Mouse (Mus musculus) midbrain, embryonic 14.5 days (tissue): Measurements from ENCODE around the gene Col18a1. TPM values are rescaled to one million over a fixed set of nuclear protein-coding genes. Genes with fewer than 3 reads are reported as not detected.

ENCODE experiments used
- ATAC-seq: fragments of 200-750 bp; cut with Nextera tagmentation; 2 replicates; pipeline ENCODE4 v1.8.0; 2017; ENCODE audit warnings: moderate number of reproducible peaks, moderate library complexity; ENCODE audit not compliant: low FRiP score, low TSS enrichment
- DNase-seq: peaks from one replicate; pipeline ENCODE4 v3.0.0-alpha.2; 2015
- H3K27ac ChIP-seq: fragments of 300-500 bp; sonication (generic); replicated peaks from 2 replicates; pipeline ENCODE4 v1.5.1; 2014; ENCODE audit warnings: mild to moderate bottlenecking, low read depth, low read length, moderate library complexity
- H3K27me3 ChIP-seq: fragments of 300-500 bp; sonication (generic); 2 replicates; pipeline ENCODE4 v1.6.1; 2014; ENCODE audit warnings: low read length, control low read depth, mixed read lengths; ENCODE audit not compliant: control insufficient read depth, insufficient read depth
- H3K36me3 ChIP-seq: fragments of 300-500 bp; sonication (generic); 2 replicates; pipeline ENCODE4 v1.6.1; 2014; ENCODE audit warnings: low read length, control low read depth; ENCODE audit not compliant: control insufficient read depth, insufficient read depth
- H3K4me1 ChIP-seq: fragments of 300-500 bp; sonication (generic); 2 replicates; pipeline ENCODE4 v1.6.1; 2014; ENCODE audit warnings: mild to moderate bottlenecking, antibody characterized with exemption, low read length, control low read depth; ENCODE audit not compliant: control insufficient read depth, insufficient read depth
- H3K4me2 ChIP-seq: fragments of 300-500 bp; sonication (generic); 2 replicates; pipeline ENCODE4 v1.6.1; 2014; ENCODE audit warnings: mild to moderate bottlenecking, low read length, moderate library complexity
- H3K4me3 ChIP-seq: fragments of 300-500 bp; sonication (generic); replicated peaks from 2 replicates; pipeline ENCODE4 v1.5.1; 2014; ENCODE audit warnings: low read depth, low read length
- H3K9ac ChIP-seq: fragments of 300-500 bp; sonication (generic); replicated peaks from 2 replicates; pipeline ENCODE4 v1.6.1; 2014; ENCODE audit warnings: mild to moderate bottlenecking, low read length, moderate library complexity
- H3K9me3 ChIP-seq: fragments of 300-500 bp; sonication (generic); 2 replicates; pipeline ENCODE4 v1.6.1; 2016; ENCODE audit warnings: low read length, control low read depth, mixed read lengths; ENCODE audit not compliant: control insufficient read depth
- WGBS: fragments of 180-500 bp; shearing (Covaris S2); extraction: QIAGEN DNeasy Blood & Tissue Kit; methylation state at CpG from one replicate; pipeline ENCODE4 v1.1.7; 2014; 5-methylcytosine and 5-hydroxymethylcytosine counted together
- polyA plus RNA-seq: library from polyadenylated mRNA; unstranded; fragments of >200 nt; fragmentation: Nextera tagmentation; extraction: Ambion mirVana; gene quantifications from 2 replicates; pipeline ENCODE4 v1.2.1, GENCODE M21; 2014

Col18a1 gene
- polyA plus RNA-seq, 1 experiment from 2014 or later, result 33.0 TPM

- H3K4me2 ChIP-seq, result peak overlapping the region; percentile 45
- ATAC-seq, result peak; percentile 35; the same call in 1 of the 2 replicates
- H3K4me3 ChIP-seq, result no peak overlapping the region
- no peak overlapping the region for H3K9ac ChIP-seq
- WGBS, result 34% methylated on average over 4 of the region's 4 CpGs
- H3K4me1 ChIP-seq, result peaks cover 26% of the 10 kb centered on the region
- no peaks in the 10 kb centered on the region for H3K9me3 ChIP-seq
- H3K27me3 ChIP-seq, result no peaks in the 10 kb centered on the region
- H3K27ac ChIP-seq, result peak overlapping the region; percentile 80
- peak; percentile 54 for DNase-seq
- H3K36me3 ChIP-seq, result no peaks in the 10 kb centered on the region
These were observed 14.8 kb downstream of the Col18a1 start for GRCm38 (mm10) chr10:77151551-77152002.

- peak; percentile 69 for ATAC-seq
- Histone ChIP-seq H3K27ac (peak overlapping the region; percentile 80), H3K9me3 (no peaks in the 10 kb centered on the region), H3K4me1 (peaks cover 26% of the 10 kb centered on the region), H3K36me3 (no peaks in the 10 kb centered on the region), H3K4me3 (no peak overlapping the region), H3K9ac (0 out of 2 replicates have a peak overlapping the region, but pooled peaks have one; percentile 21), H3K4me2 (peak overlapping the region; percentile 45), H3K27me3 (no peaks in the 10 kb centered on the region)
- under 1% methylated on average over 14 of the region's 14 CpGs for WGBS
- peak; percentile 78 for DNase-seq
These were observed 15.3 kb downstream of the Col18a1 start for GRCm38 (mm10) chr10:77150947-77151521.

DNA sequence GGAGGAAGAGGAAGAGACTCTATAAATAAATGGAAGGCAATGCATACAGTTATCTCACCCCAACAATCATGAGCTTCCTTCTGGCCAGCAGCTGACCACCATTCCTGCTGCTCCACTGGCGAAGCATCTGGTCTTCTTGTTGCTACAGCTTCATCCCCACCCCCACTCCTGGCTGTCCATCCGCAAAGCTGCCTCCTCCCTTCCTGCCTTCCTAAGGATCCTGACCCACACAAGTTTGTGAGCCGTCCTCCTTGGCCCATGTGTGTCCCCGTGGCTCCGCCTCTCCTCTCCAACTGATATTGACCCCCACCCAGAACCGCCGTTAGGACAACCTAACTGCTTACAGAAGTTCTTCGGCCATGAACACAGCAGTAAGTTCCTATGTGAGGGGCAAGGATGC lies 16.3 kb downstream of the Col18a1 start:
- H3K27ac ChIP-seq, result peak overlapping the region; percentile 80
- ATAC-seq, result no peak
- DNase-seq, result no peak
- no peaks in the 10 kb centered on the region for H3K9me3 ChIP-seq
- H3K4me3 ChIP-seq, result no peak overlapping the region
- no peaks in the 10 kb centered on the region for H3K36me3 ChIP-seq
- no peak overlapping the region for H3K4me2 ChIP-seq
- no peak overlapping the region for H3K9ac ChIP-seq
- 54% methylated on average over 8 of the region's 8 CpGs for WGBS
- no peaks in the 10 kb centered on the region for H3K27me3 ChIP-seq
- H3K4me1 ChIP-seq, result peaks cover 26% of the 10 kb centered on the region

DNA sequence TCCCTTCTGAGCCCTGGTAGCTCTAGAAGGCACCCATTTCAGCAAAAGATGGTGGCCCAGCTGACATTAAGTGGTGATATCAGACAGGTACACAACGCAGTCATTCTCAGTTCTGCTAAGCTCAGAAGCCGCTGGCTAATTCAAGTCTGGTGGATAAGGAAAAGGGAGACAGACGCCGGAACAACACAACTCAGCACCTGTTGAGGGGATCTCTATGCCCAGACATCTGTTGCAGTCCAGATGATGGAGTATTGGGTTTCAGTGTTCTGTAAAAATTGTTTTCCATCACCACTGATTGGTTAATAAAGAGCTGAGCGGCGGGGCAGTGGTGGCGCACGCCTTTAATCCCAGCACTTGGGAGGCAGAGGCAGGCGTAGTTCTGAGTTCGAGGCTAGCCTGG lies 18.8 kb downstream of the Col18a1 start:
- Histone ChIP-seq H3K4me3 (no peak overlapping the region), H3K4me2 (no peak overlapping the region), H3K36me3 (no peaks in the 10 kb centered on the region), H3K27me3 (no peaks in the 10 kb centered on the region), H3K4me1 (peaks cover 26% of the 10 kb centered on the region), H3K9me3 (no peaks in the 10 kb centered on the region), H3K9ac (no peak overlapping the region), H3K27ac (no peak overlapping the region)
- ATAC-seq (no peak), DNase-seq (no peak)
- 91% methylated on average over 10 of the region's 10 CpGs for WGBS

- Histone ChIP-seq H3K9ac (no peak overlapping the region), H3K4me3 (no peak overlapping the region), H3K4me2 (no peak overlapping the region), H3K9me3 (no peaks in the 10 kb centered on the region), H3K27me3 (no peaks in the 10 kb centered on the region), H3K36me3 (no peaks in the 10 kb centered on the region), H3K27ac (no peak overlapping the region), H3K4me1 (peaks cover 21% of the 10 kb centered on the region)
- DNase-seq (no peak), ATAC-seq (no peak)
- WGBS, result 84% methylated on average over 4 of the region's 4 CpGs
These were observed 19.4 kb downstream of the Col18a1 start for GRCm38 (mm10) chr10:77146901-77147463.

- no peak overlapping the region for H3K4me3 ChIP-seq
- no peak overlapping the region for H3K9ac ChIP-seq
- WGBS, result 5% methylated on average over 1 of the region's 1 CpGs
- H3K27me3 ChIP-seq, result no peaks in the 10 kb centered on the region
- no peak for DNase-seq
- H3K9me3 ChIP-seq, result no peaks in the 10 kb centered on the region
- ATAC-seq, result no peak
- peaks cover 11% of the 10 kb centered on the region for H3K4me1 ChIP-seq
- no peak overlapping the region for H3K4me2 ChIP-seq
- no peaks in the 10 kb centered on the region for H3K36me3 ChIP-seq
- no peak overlapping the region for H3K27ac ChIP-seq
These were observed 20.4 kb downstream of the Col18a1 start for GRCm38 (mm10) chr10:77145946-77146345.

- H3K9me3 ChIP-seq, result no peaks in the 10 kb centered on the region
- WGBS, result 94% methylated on average over 2 of the region's 2 CpGs
- no peaks in the 10 kb centered on the region for H3K4me1 ChIP-seq
- no peak overlapping the region for H3K4me3 ChIP-seq
- ATAC-seq (no peak), DNase-seq (no peak)
- no peaks in the 10 kb centered on the region for H3K27me3 ChIP-seq
- no peak overlapping the region for H3K4me2 ChIP-seq
- H3K36me3 ChIP-seq, result no peaks in the 10 kb centered on the region
- no peak overlapping the region for H3K9ac ChIP-seq
- no peak overlapping the region for H3K27ac ChIP-seq
These were observed 22.0 kb downstream of the Col18a1 start for GRCm38 (mm10) chr10:77144372-77144771.

DNA sequence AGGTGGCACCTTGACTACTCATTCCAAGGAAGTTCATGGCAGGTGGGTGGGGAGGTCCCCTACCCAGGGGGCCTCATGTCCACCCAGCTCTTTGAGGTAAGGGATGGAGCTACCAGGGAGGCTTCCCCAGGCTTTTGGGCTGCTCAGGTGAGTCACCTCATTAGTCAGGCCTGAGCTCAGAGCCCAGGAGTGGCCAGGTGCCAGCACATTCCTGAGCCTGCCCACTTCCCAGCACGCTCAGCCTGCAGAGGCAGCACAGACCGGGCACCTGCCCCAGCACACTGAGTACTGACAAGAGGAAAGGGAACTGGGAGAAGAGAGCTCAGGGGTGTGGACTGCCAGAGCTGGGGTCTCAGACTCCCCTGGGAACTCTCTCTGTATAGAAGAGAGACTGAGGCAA lies 24.0 kb downstream of the Col18a1 start:
- DNase-seq, result no peak
- WGBS, result 98% methylated on average over 2 of the region's 2 CpGs
- Histone ChIP-seq H3K27ac (no peak overlapping the region), H3K27me3 (no peaks in the 10 kb centered on the region), H3K4me2 (no peak overlapping the region), H3K4me1 (no peaks in the 10 kb centered on the region), H3K4me3 (no peak overlapping the region), H3K36me3 (no peaks in the 10 kb centered on the region), H3K9me3 (no peaks in the 10 kb centered on the region), H3K9ac (no peak overlapping the region)
- ATAC-seq, result no peak

DNA sequence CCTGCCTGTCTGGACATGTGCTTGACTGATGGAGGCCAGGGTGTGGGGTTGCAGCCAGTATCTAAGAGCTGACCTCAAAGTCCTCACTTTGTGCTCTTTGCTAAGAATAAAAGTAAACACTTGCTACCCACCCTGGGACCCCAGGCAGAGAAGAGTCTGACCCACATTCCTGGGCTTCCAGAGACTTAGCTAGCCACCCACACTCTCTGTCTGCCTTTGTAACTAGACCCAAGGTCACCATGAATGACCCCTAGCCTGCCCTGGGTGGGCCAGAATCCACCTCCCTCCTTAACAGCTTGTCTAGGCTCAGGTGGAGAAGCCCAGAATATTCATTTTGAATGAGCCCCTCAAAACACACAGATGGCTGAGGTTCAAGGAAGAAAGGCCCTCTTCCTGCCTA lies 28.0 kb downstream of the Col18a1 start:
- Histone ChIP-seq H3K9ac (no peak overlapping the region), H3K4me1 (no peaks in the 10 kb centered on the region), H3K27me3 (no peaks in the 10 kb centered on the region), H3K36me3 (no peaks in the 10 kb centered on the region), H3K4me2 (no peak overlapping the region), H3K4me3 (no peak overlapping the region), H3K27ac (no peak overlapping the region), H3K9me3 (no peaks in the 10 kb centered on the region)
- ATAC-seq, result no peak
- DNase-seq, result no peak
